Mouse (Mus musculus) right cerebral cortex, adult 18-20 months (tissue): ENCODE data around the gene Ubtd1.
A peak's percentile ranks its signal among the peaks of the same experiment; 100 is the strongest.

Experiments used
- DNase-seq: peaks from one replicate; pipeline ENCODE4 v3.0.0; 2022; ENCODE audit warnings: mixed read lengths

Ubtd1 gene

GRCm38 (mm10) chr19:41995483-41995882 lies 13.9 kb downstream of the Ubtd1 start:
- DNase-seq: no peak

GRCm38 (mm10) chr19:41997090-41997489 lies 15.5 kb downstream of the Ubtd1 start:
- DNase-seq: no peak

GRCm38 (mm10) chr19:41998770-41999548 lies 17.4 kb downstream of the Ubtd1 start:
- no peak for DNase-seq

GRCm38 (mm10) chr19:41999688-42000283 lies 18.2 kb downstream of the Ubtd1 start:
- no peak for DNase-seq

- no peak for DNase-seq
Measured at GRCm38 (mm10) chr19:42000446-42000958, 18.9 kb downstream of the Ubtd1 start.

- no peak for DNase-seq
Measured at GRCm38 (mm10) chr19:42001253-42001980, 19.9 kb downstream of the Ubtd1 start.

- DNase-seq: no peak
Measured at GRCm38 (mm10) chr19:42004258-42004657, 22.7 kb downstream of the Ubtd1 start.

- DNase-seq: no peak
Measured at GRCm38 (mm10) chr19:42005616-42006015, 24.1 kb downstream of the Ubtd1 start.

GRCm38 (mm10) chr19:42006568-42006967 lies 25.0 kb downstream of the Ubtd1 start:
- no peak for DNase-seq

- DNase-seq: no peak
Measured at GRCm38 (mm10) chr19:42008586-42008985, 27.0 kb downstream of the Ubtd1 start.

- DNase-seq: no peak
Measured at GRCm38 (mm10) chr19:42009067-42009466, 27.5 kb downstream of the Ubtd1 start.

- no peak for DNase-seq
Measured at GRCm38 (mm10) chr19:42010436-42010835, 28.9 kb downstream of the Ubtd1 start.

GRCm38 (mm10) chr19:42011123-42011522 lies 29.6 kb downstream of the Ubtd1 start:
- no peak for DNase-seq

- DNase-seq: no peak
Measured at GRCm38 (mm10) chr19:42014231-42014825, 32.8 kb downstream of the Ubtd1 start.

- no peak for DNase-seq
Measured at GRCm38 (mm10) chr19:42015001-42015400, 33.4 kb downstream of the Ubtd1 start.

GRCm38 (mm10) chr19:42016251-42016650 lies 34.7 kb downstream of the Ubtd1 start:
- DNase-seq: no peak

GRCm38 (mm10) chr19:42016840-42017239 lies 35.3 kb downstream of the Ubtd1 start:
- DNase-seq: peak; percentile 79

- DNase-seq: peak; percentile 75
Measured at GRCm38 (mm10) chr19:42017399-42018247, 36.1 kb downstream of the Ubtd1 start.

GRCm38 (mm10) chr19:42019011-42019522 lies 37.5 kb downstream of the Ubtd1 start:
- DNase-seq: no peak

GRCm38 (mm10) chr19:42021681-42022541 lies 40.3 kb downstream of the Ubtd1 start:
- no peak for DNase-seq

GRCm38 (mm10) chr19:42022542-42022848 lies 40.9 kb downstream of the Ubtd1 start:
- no peak for DNase-seq
